Mouse (Mus musculus) CH12.LX (cell line): ENCODE measurements around the gene Grid1. TPM values are rescaled to one million over a fixed set of nuclear protein-coding genes. Genes with fewer than 3 reads are reported as not detected.

Experiments used
- DNase-seq: peaks from one replicate; pipeline ENCODE4 v3.0.0-alpha.2; 2013; ENCODE audit errors: extremely low read depth
- H3K27ac ChIP-seq: 2 replicates; pipeline ENCODE4 v1.5.1; 2012; ENCODE audit warnings: low read depth, mild to moderate bottlenecking, control low read depth, moderate library complexity; ENCODE audit not compliant: insufficient read depth
- H3K27me3 ChIP-seq: replicated peaks from 2 replicates; pipeline ENCODE3; 2012; ENCODE audit warnings: inconsistent platforms
- H3K36me3 ChIP-seq, 2 experiments: replicated peaks in 1 of 2; 2 replicates each; pipeline versions ENCODE3 to v1.6.1; 2012; ENCODE audit warnings: inconsistent platforms in 1 of 2, low read length in 1 of 2, mild to moderate bottlenecking in 1 of 2, mixed read lengths in 1 of 2, moderate library complexity in 1 of 2; ENCODE audit not compliant: control insufficient read depth in 1 of 2, insufficient read depth in 1 of 2
- H3K4me1 ChIP-seq, 2 experiments: 2 replicates each; pipeline ENCODE4 v1.6.1; 2012; ENCODE audit warnings: inconsistent platforms in 1 of 2, moderate library complexity in 1 of 2; ENCODE audit not compliant: insufficient read depth in 2 of 2, control insufficient read depth in 1 of 2
- H3K4me2 ChIP-seq: 2 replicates; pipeline ENCODE4 v1.6.1; 2012; ENCODE audit warnings: low read depth, mild to moderate bottlenecking, control low read depth; ENCODE audit not compliant: poor library complexity, insufficient read depth, severe bottlenecking
- H3K4me3 ChIP-seq, 3 experiments: fragments of 150-350 bp in 1 of 3; sonication (generic) in 1 of 3; replicated peaks in 1 of 3; 2 replicates each; pipeline versions ENCODE3 to v1.5.1; 2011 to 2012; ENCODE audit warnings: low read depth in 2 of 3, low read length in 2 of 3, mild to moderate bottlenecking in 2 of 3, moderate library complexity in 2 of 3, control low read depth in 1 of 3, improper control_type of control experiment in 1 of 3, inconsistent platforms in 1 of 3, mixed read lengths in 1 of 3; ENCODE audit not compliant: poor library complexity in 1 of 3
- H3K79me2 ChIP-seq: replicated peaks from 2 replicates; pipeline ENCODE4 v1.6.1; 2012; ENCODE audit warnings: mild to moderate bottlenecking, moderate library complexity; ENCODE audit not compliant: control insufficient read depth, poor library complexity, insufficient read depth, severe bottlenecking; ENCODE audit errors: extremely low read depth
- H3K9ac ChIP-seq: 2 replicates; pipeline ENCODE4 v1.6.1; 2012; ENCODE audit warnings: low read depth, mild to moderate bottlenecking, control low read depth, moderate library complexity; ENCODE audit not compliant: insufficient read depth
- H3K9me3 ChIP-seq: replicated peaks from 2 replicates; pipeline ENCODE3; 2012; ENCODE audit warnings: low read length, inconsistent platforms, mixed read lengths
- BHLHE40 ChIP-seq: IDR thresholded peaks from 2 replicates; pipeline ENCODE4 v1.6.1; 2011; ENCODE audit warnings: mild to moderate bottlenecking, low read depth, low read length, improper control_type of control experiment
- CHD1 ChIP-seq: IDR thresholded peaks from 2 replicates; pipeline ENCODE4 v1.6.1; 2012; ENCODE audit warnings: low read depth, low read length, improper control_type of control experiment, inconsistent platforms
- CHD2 ChIP-seq: IDR thresholded peaks from 2 replicates; pipeline ENCODE4 v1.6.1; 2011; ENCODE audit warnings: low read length, improper control_type of control experiment
- CTCF ChIP-seq, 2 experiments: IDR thresholded peaks in 1 of 2; conservative IDR thresholded peaks in 1 of 2; 2 replicates each; pipeline ENCODE4 v1.5.1; 2011 to 2012; ENCODE audit warnings: low read depth in 2 of 2, low read length in 2 of 2, improper control_type of control experiment in 1 of 2, inconsistent platforms in 1 of 2, mild to moderate bottlenecking in 1 of 2, moderate library complexity in 1 of 2
- GABPA ChIP-seq: IDR thresholded peaks from 2 replicates; pipeline ENCODE4 v1.6.1; 2012; ENCODE audit warnings: low read depth, low read length, improper control_type of control experiment, inconsistent platforms; ENCODE audit not compliant: insufficient replicate concordance
- JUND ChIP-seq: conservative IDR thresholded peaks from 2 replicates; pipeline ENCODE4 v1.6.1; 2011; ENCODE audit warnings: low read depth, low read length, improper control_type of control experiment
- KAT2A ChIP-seq: IDR thresholded peaks from 2 replicates; pipeline ENCODE4 v1.6.1; 2012; ENCODE audit warnings: low read length, improper control_type of control experiment, inconsistent platforms; ENCODE audit not compliant: insufficient replicate concordance
- MAFK ChIP-seq: IDR thresholded peaks from 2 replicates; pipeline ENCODE4 v1.6.1; 2011; ENCODE audit warnings: low read length, improper control_type of control experiment; ENCODE audit not compliant: insufficient replicate concordance
- MAX ChIP-seq: IDR thresholded peaks from 2 replicates; pipeline ENCODE4 v1.6.1; 2011; ENCODE audit warnings: low read length, improper control_type of control experiment
- MAZ ChIP-seq: IDR thresholded peaks from 2 replicates; pipeline ENCODE4 v1.6.1; 2012; ENCODE audit warnings: low read depth, mild to moderate bottlenecking, inconsistent platforms, low read length, improper control_type of control experiment, moderate library complexity
- MYC ChIP-seq: IDR thresholded peaks from 2 replicates; pipeline ENCODE4 v1.6.1; 2011; ENCODE audit warnings: low read depth, mild to moderate bottlenecking, improper control_type of control experiment, low read length
- NELFE ChIP-seq: IDR thresholded peaks from 2 replicates; pipeline ENCODE4 v1.6.1; 2011; ENCODE audit warnings: low read depth, low read length, improper control_type of control experiment
- POLR2A ChIP-seq: IDR thresholded peaks from 2 replicates; pipeline ENCODE4 v1.6.1; 2011; ENCODE audit warnings: low read depth, mild to moderate bottlenecking, improper control_type of control experiment, low read length
- RAD21 ChIP-seq: IDR thresholded peaks from 2 replicates; pipeline ENCODE4 v1.6.1; 2011; ENCODE audit warnings: low read depth, mild to moderate bottlenecking, low read length, improper control_type of control experiment, moderate library complexity
- RCOR1 ChIP-seq: conservative IDR thresholded peaks from 2 replicates; pipeline ENCODE4 v1.6.1; 2012; ENCODE audit warnings: low read depth, mild to moderate bottlenecking, inconsistent platforms, low read length, improper control_type of control experiment
- SIN3A ChIP-seq: IDR thresholded peaks from 2 replicates; pipeline ENCODE4 v1.6.1; 2012; ENCODE audit warnings: low read length, improper control_type of control experiment, inconsistent platforms
- UBTF ChIP-seq: IDR thresholded peaks from 2 replicates; pipeline ENCODE4 v1.6.1; 2012; ENCODE audit warnings: low read depth, mild to moderate bottlenecking, inconsistent platforms, low read length, improper control_type of control experiment, moderate library complexity
- ZNF384 ChIP-seq: IDR thresholded peaks from 2 replicates; pipeline ENCODE4 v1.6.1; 2012; ENCODE audit warnings: low read depth, low read length, improper control_type of control experiment, inconsistent platforms
- dilution Hi-C: fragments of 300-500 bp; cut with MboI; formaldehyde crosslinking; loops from 2 replicates; pipeline ENCODE4 v1.14.3; 2020; ENCODE audit warnings: low sequenced_read_pairs; ENCODE audit not compliant: extremely low pct_unique_long_range_greater_than_20kb, extremely low pct_ligation_motif_present
- in situ Hi-C: fragments of 300-500 bp; cut with MboI; formaldehyde crosslinking; loops from 3 replicates; pipeline ENCODE4 v1.14.3; 2019; ENCODE audit warnings: low sequenced_read_pairs, low pct_ligation_motif_present, low pct_unique_long_range_greater_than_20kb, mixed read lengths
- polyA plus RNA-seq: library from polyadenylated mRNA; unstranded; fragments of >175 nt; gene quantifications from 2 replicates; pipeline ENCODE4 v1.2.1, GENCODE M21; 2012; ENCODE audit warnings: low read depth; ENCODE audit not compliant: insufficient read length
- total RNA-seq, 2 experiments: library from RNA; depleted of rRNA; stranded (reverse); fragments of 300-350 nt in 1 of 2; fragments of >200 nt in 1 of 2; gene quantifications; 2 replicates each; pipeline ENCODE4 v1.2.3; 2012 to 2014

Grid1 gene
- total and polyA plus RNA-seq, 3 experiments: not detected

DNA sequence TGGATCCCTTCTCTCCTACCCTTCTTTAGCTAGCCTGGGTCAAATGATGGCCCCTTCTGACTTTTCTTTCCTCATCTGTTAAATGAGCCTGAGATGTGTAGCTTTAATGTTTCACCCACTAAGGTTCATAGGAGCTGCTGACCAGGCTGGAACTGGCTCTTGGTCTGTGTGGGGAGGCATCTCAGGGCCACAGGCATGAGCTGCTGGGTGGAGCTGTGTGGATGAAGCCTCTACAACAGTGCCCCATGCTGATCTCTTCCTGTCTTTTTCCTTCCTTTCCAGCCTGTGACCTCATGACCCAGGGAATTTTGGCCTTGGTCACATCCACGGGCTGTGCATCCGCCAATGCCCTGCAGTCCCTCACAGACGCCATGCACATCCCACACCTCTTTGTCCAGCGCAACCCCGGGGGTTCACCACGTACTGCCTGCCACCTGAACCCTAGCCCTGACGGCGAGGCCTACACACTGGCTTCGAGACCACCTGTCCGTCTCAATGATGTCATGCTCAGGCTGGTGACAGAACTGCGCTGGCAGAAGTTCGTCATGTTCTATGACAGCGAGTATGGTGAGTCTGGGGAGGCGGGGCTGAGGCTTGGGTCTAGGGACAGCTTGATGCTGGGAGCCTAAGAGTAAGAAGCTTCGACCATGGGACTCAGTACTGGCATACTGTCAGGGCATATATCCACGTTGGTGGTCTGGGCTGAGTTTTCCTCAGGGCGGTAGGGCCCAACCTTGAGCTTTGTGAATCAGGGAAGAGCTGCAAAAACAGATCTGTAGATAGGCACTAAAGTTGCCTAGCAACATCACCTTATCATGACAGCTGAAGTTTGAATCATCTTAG lies 125.8 kb downstream of the Grid1 start:
- TF ChIP-seq GABPA: no peak
- DNase-seq: no peak
- in situ Hi-C loops: no loop called here
- dilution Hi-C loops: no loop called here
- Histone ChIP-seq H3K4me1 (peaks cover 0 to 13% of the 10 kb centered on the region in 2 experiments; a peak in 2 of 4 replicates), H3K79me2 (no peaks in the 10 kb centered on the region), H3K9me3 (no peaks in the 10 kb centered on the region), H3K27ac (no peak overlapping the region), H3K4me3 (no peak overlapping the region), H3K4me2 (no peak overlapping the region), H3K27me3 (no peaks in the 10 kb centered on the region), H3K36me3 (no peaks in the 10 kb centered on the region), H3K9ac (no peak overlapping the region)

GRCm38 (mm10) chr14:34946314-34946583 lies 126.3 kb downstream of the Grid1 start:
- H3K4me2 ChIP-seq: no peak overlapping the region
- no peaks in the 10 kb centered on the region for H3K9me3 ChIP-seq
- H3K27me3 ChIP-seq: no peaks in the 10 kb centered on the region
- H3K4me1 ChIP-seq: peaks cover 0 to 13% of the 10 kb centered on the region in 2 experiments; a peak in 2 of 4 replicates
- H3K27ac ChIP-seq: no peak overlapping the region
- no peak for DNase-seq
- dilution Hi-C loops (no loop called here), in situ Hi-C loops (no loop called here)
- H3K9ac ChIP-seq: no peak overlapping the region
- H3K36me3 ChIP-seq: no peaks in the 10 kb centered on the region
- TF ChIP-seq ZNF384 (no peak), SIN3A (no peak), GABPA (no peak), CHD1 (no peak), POLR2A (no peak), RCOR1 (no peak), JUND (no peak), MYC (no peak), CHD2 (no peak), BHLHE40 (no peak), MAFK (no peak), KAT2A (no peak), CTCF (conservative IDR thresholded peaks at IDR 0.05 in 1 of 2, IDR thresholded peaks at IDR 0.05 in 1 of 2; ENCODE audit: low read depth in 2 of 2, low read length in 2 of 2) (no peak), NELFE (no peak), MAX (no peak)
- H3K79me2 ChIP-seq: no peaks in the 10 kb centered on the region
- no peak overlapping the region for H3K4me3 ChIP-seq

GRCm38 (mm10) chr14:34948249-34948648 lies 128.3 kb downstream of the Grid1 start:
- Histone ChIP-seq H3K27me3 (no peaks in the 10 kb centered on the region), H3K4me3 (no peak overlapping the region), H3K79me2 (no peaks in the 10 kb centered on the region), H3K4me2 (no peak overlapping the region), H3K4me1 (peaks cover 0 to 13% of the 10 kb centered on the region in 2 experiments; a peak in 2 of 4 replicates), H3K36me3 (no peaks in the 10 kb centered on the region), H3K9ac (no peak overlapping the region), H3K27ac (no peak overlapping the region), H3K9me3 (no peaks in the 10 kb centered on the region)
- TF ChIP-seq MAZ (no peak), RAD21 (no peak), GABPA (no peak), UBTF (no peak), POLR2A (no peak), CHD1 (no peak)
- dilution Hi-C loops: no loop called here
- in situ Hi-C loops: no loop called here
- no peak for DNase-seq
